Mouse (Mus musculus) embryonic fibroblast, embryonic 13.5 days (primary cell): ENCODE results near the gene Gramd1b. TPM values are rescaled to one million over a fixed set of nuclear protein-coding genes. Genes with fewer than 3 reads are reported as not detected.
A peak's percentile ranks its signal among the peaks of the same experiment; 100 is the strongest.

Experiments
- H3K27ac ChIP-seq: 2 replicates; pipeline ENCODE4 v1.5.1; 2012; ENCODE audit warnings: low read length, control low read depth, inconsistent platforms; ENCODE audit not compliant: insufficient read depth
- H3K4me1 ChIP-seq: 2 replicates; pipeline ENCODE4 v1.6.1; 2011; ENCODE audit warnings: low read length; ENCODE audit not compliant: control insufficient read depth, insufficient read depth
- H3K4me3 ChIP-seq: 2 replicates; pipeline ENCODE4 v1.5.1; 2011; ENCODE audit warnings: mild to moderate bottlenecking, control low read depth, low read length; ENCODE audit not compliant: insufficient read depth
- CTCF ChIP-seq: IDR thresholded peaks from 2 replicates; pipeline ENCODE4 v1.5.1; 2011; ENCODE audit warnings: mild to moderate bottlenecking, control low read depth, low read length, moderate library complexity, borderline replicate concordance; ENCODE audit not compliant: insufficient read depth
- POLR2A ChIP-seq: IDR thresholded peaks from 2 replicates; pipeline ENCODE4 v1.6.1; 2011; ENCODE audit warnings: low read depth, mild to moderate bottlenecking, control low read depth, low read length, moderate library complexity
- polyA plus RNA-seq: library from polyadenylated mRNA; stranded (reverse); fragments of >200 nt; gene quantifications from 2 replicates; pipeline ENCODE4 v1.2.4, GENCODE M21; 2011; ENCODE audit warnings: low read depth; ENCODE audit not compliant: missing spikeins, insufficient read length

Gramd1b gene
- polyA plus RNA-seq, 1 experiment, result 14.3 TPM

- H3K4me1 ChIP-seq, result peaks cover 4% of the 10 kb centered on the region; the same call in 1 of the 2 replicates
- TF ChIP-seq CTCF (no peak), POLR2A (peak; percentile 41; the same call in 1 of the 2 replicates)
- H3K27ac ChIP-seq, result peak overlapping the region; percentile 39; the same call in 1 of the 2 replicates
- H3K4me3 ChIP-seq, result no peak overlapping the region
These were observed 139.1 kb downstream of the Gramd1b start for GRCm38 (mm10) chr9:40391852-40392695.

- H3K4me1 ChIP-seq, result peaks cover 4% of the 10 kb centered on the region; the same call in 1 of the 2 replicates
- H3K27ac ChIP-seq, result no peak overlapping the region
- H3K4me3 ChIP-seq, result no peak overlapping the region
- TF ChIP-seq CTCF (no peak), POLR2A (no peak)
These were observed 139.8 kb downstream of the Gramd1b start for GRCm38 (mm10) chr9:40391359-40391758.

- Histone ChIP-seq H3K4me1 (peaks cover 4% of the 10 kb centered on the region; the same call in 1 of the 2 replicates), H3K27ac (no peak overlapping the region), H3K4me3 (no peak overlapping the region)
- no peak for TF ChIP-seq CTCF
- TF ChIP-seq POLR2A, result no peak
These were observed 140.3 kb downstream of the Gramd1b start for GRCm38 (mm10) chr9:40390904-40391303.

GRCm38 (mm10) chr9:40390396-40390760, 140.8 kb downstream of the Gramd1b start:
- Histone ChIP-seq H3K4me1 (peaks cover 4% of the 10 kb centered on the region; the same call in 1 of the 2 replicates), H3K27ac (no peak overlapping the region), H3K4me3 (no peak overlapping the region)
- TF ChIP-seq POLR2A (no peak), CTCF (no peak)

- Histone ChIP-seq H3K4me3 (no peak overlapping the region), H3K27ac (no peak overlapping the region), H3K4me1 (peaks cover 4% of the 10 kb centered on the region; the same call in 1 of the 2 replicates)
- no peak for TF ChIP-seq POLR2A
- no peak for TF ChIP-seq CTCF
These were observed 141.4 kb downstream of the Gramd1b start for GRCm38 (mm10) chr9:40389669-40390395.

GRCm38 (mm10) chr9:40389175-40389574, 142.0 kb downstream of the Gramd1b start:
- Histone ChIP-seq H3K4me3 (no peak overlapping the region), H3K27ac (no peak overlapping the region), H3K4me1 (peaks cover 4% of the 10 kb centered on the region; the same call in 1 of the 2 replicates)
- no peak for TF ChIP-seq POLR2A
- TF ChIP-seq CTCF, result no peak

GRCm38 (mm10) chr9:40384781-40385180, 146.4 kb downstream of the Gramd1b start:
- no peak overlapping the region for H3K27ac ChIP-seq
- H3K4me1 ChIP-seq, result no peaks in the 10 kb centered on the region
- TF ChIP-seq POLR2A (no peak), CTCF (no peak)
- H3K4me3 ChIP-seq, result no peak overlapping the region

GRCm38 (mm10) chr9:40382508-40382907, 148.7 kb downstream of the Gramd1b start:
- Histone ChIP-seq H3K27ac (no peak overlapping the region), H3K4me1 (no peaks in the 10 kb centered on the region), H3K4me3 (no peak overlapping the region)
- TF ChIP-seq POLR2A, result no peak
- TF ChIP-seq CTCF, result no peak

- TF ChIP-seq CTCF (no peak), POLR2A (no peak)
These were observed 149.5 kb downstream of the Gramd1b start for GRCm38 (mm10) chr9:40381416-40382411.

More at GRCm38 (mm10) chr9:40381416-40382411, 149.5 kb downstream of the Gramd1b start:
- no peak overlapping the region for H3K27ac ChIP-seq
- no peak overlapping the region for H3K4me3 ChIP-seq
- no peaks in the 10 kb centered on the region for H3K4me1 ChIP-seq
